Mouse (Mus musculus): Measurements from ENCODE around the gene Kcnj15.

The Kcnj15 gene

GRCm38 (mm10) chr16:95257266-95257894, at the start of gene Kcnj15:
TSS of gene Kcnj15 (plus strand) at chr16:95257558.
- DNase-seq (ENCODE audit: low spot score in 2 of 2), result no peak

GRCm38 (mm10) chr16:95208243-95208642, 49.1 kb upstream of the Kcnj15 start:
- no peak for DNase-seq (ENCODE audit: low spot score in 2 of 2)

- no peak for DNase-seq (ENCODE audit: low spot score in 2 of 2)
Measured at GRCm38 (mm10) chr16:95209011-95209466, 48.3 kb upstream of the Kcnj15 start.

GRCm38 (mm10) chr16:95214251-95215197, 42.8 kb upstream of the Kcnj15 start:
- DNase-seq (ENCODE audit: low spot score in 2 of 2), result no peak

- DNase-seq (ENCODE audit: low spot score in 2 of 2), result no peak
Measured at GRCm38 (mm10) chr16:95215782-95216181, 41.6 kb upstream of the Kcnj15 start.

GRCm38 (mm10) chr16:95216346-95216745, 41.0 kb upstream of the Kcnj15 start:
- no peak for DNase-seq (ENCODE audit: low spot score in 2 of 2)

- DNase-seq (ENCODE audit: low spot score in 2 of 2), result no peak
Measured at GRCm38 (mm10) chr16:95216824-95217223, 40.5 kb upstream of the Kcnj15 start.

GRCm38 (mm10) chr16:95218783-95219182, 38.6 kb upstream of the Kcnj15 start:
- no peak for DNase-seq (ENCODE audit: low spot score in 2 of 2)

GRCm38 (mm10) chr16:95219459-95219858, 37.9 kb upstream of the Kcnj15 start:
- no peak for DNase-seq (ENCODE audit: low spot score in 2 of 2)

GRCm38 (mm10) chr16:95221051-95221450, 36.3 kb upstream of the Kcnj15 start:
- no peak for DNase-seq (ENCODE audit: low spot score in 2 of 2)

GRCm38 (mm10) chr16:95222026-95222718, 35.2 kb upstream of the Kcnj15 start:
- no peak for DNase-seq (ENCODE audit: low spot score in 2 of 2)

- DNase-seq (ENCODE audit: low spot score in 2 of 2), result no peak
Measured at GRCm38 (mm10) chr16:95223435-95223834, 33.9 kb upstream of the Kcnj15 start.

- DNase-seq (ENCODE audit: low spot score in 2 of 2), result no peak
Measured at GRCm38 (mm10) chr16:95225285-95225684, 32.1 kb upstream of the Kcnj15 start.

- no peak for DNase-seq (ENCODE audit: low spot score in 2 of 2)
Measured at GRCm38 (mm10) chr16:95231768-95232167, 25.6 kb upstream of the Kcnj15 start.

- DNase-seq (ENCODE audit: low spot score in 2 of 2), result no peak
Measured at GRCm38 (mm10) chr16:95234891-95235548, 22.3 kb upstream of the Kcnj15 start.

GRCm38 (mm10) chr16:95239209-95239925, 18.0 kb upstream of the Kcnj15 start:
- DNase-seq (ENCODE audit: low spot score in 2 of 2), result no peak

GRCm38 (mm10) chr16:95240688-95241087, 16.7 kb upstream of the Kcnj15 start:
- DNase-seq (ENCODE audit: low spot score in 2 of 2), result no peak

GRCm38 (mm10) chr16:95241581-95241980, 15.8 kb upstream of the Kcnj15 start:
- no peak for DNase-seq (ENCODE audit: low spot score in 2 of 2)

- no peak for DNase-seq (ENCODE audit: low spot score in 2 of 2)
Measured at GRCm38 (mm10) chr16:95242114-95242513, 15.2 kb upstream of the Kcnj15 start.

- DNase-seq (ENCODE audit: low spot score in 2 of 2), result no peak
Measured at GRCm38 (mm10) chr16:95243401-95243800, 14.0 kb upstream of the Kcnj15 start.

Measured in spleen, postnatal 10 days (tissue).